Mouse (Mus musculus) lung, postnatal 36 days (tissue): ENCODE results near the gene Dock2.
"Not testable (repeated sequence)": the region's sequence is repeated elsewhere in the genome, so short reads cannot be mapped to it uniquely, and the experiment has no call there.

Source experiments
- DNase-seq: peaks from one replicate; pipeline ENCODE4 v3.0.0; 2022; ENCODE audit warnings: mixed read lengths

Gene Dock2

DNA sequence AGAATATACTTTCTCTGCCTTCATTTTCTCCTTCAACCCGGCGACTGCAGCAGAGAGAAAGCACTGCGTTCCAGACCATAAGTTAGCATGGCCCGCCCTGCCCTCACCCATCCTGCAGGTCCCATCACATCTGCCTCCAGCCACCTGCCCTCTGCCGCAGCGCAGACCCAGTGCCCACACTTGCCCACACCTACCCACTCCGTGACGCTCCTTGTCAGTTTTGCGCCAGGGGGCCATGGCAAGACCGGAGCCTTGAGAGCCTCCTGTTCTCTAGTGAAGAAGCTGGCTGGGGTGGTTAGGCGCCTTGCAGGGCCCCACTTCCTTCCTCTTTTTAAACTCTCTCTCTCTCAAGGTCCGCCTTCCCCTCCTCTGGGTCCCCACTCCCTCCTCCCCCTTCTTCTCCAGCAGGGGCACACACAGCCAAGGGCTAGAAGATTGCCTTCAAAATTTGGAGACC lies at the start of gene Dock2:
Dock2 (minus strand) TSS at position 306 of the 457 bp plus-strand sequence.
- peak; percentile 56 for DNase-seq

DNA sequence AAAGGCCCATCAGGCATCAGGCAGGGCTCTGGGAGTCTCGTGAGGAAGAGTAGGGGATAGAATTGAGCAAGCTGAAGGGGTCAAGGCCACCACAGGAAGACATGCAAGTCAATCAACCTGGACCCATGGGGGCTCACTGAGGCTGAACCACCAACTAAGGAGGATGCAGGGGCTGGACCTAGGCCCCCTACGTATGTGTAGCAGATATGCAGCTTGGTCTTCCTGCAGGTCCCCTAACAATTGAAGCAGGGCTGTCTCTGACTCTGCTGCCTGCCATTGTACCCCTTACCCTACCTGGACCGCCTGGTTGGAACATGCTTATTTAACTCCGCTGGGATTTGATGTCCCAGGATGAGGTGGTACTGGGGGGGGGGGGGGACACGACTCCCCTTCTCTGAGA lies 49.0 kb upstream of the Dock2 start:
- no peak for DNase-seq

DNA sequence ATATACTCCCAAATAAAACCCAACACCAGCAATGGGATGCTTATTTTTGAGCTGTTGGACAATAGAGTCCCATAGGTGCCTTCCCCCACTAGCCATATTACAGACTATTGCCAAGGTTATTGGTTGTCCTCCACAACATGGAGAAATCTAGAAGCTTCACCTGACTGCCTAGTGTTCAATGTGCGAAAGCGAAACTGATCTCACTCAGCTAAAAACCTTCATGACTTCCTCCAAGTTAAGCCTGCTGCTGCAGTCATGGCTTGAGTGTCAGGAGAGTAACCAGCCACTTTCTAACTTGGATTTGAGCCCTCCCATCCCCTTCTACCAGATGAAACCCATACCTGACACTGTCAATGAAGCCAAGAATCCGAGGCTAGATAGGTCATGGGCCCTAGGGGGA lies 44.1 kb upstream of the Dock2 start:
- DNase-seq: no peak

DNA sequence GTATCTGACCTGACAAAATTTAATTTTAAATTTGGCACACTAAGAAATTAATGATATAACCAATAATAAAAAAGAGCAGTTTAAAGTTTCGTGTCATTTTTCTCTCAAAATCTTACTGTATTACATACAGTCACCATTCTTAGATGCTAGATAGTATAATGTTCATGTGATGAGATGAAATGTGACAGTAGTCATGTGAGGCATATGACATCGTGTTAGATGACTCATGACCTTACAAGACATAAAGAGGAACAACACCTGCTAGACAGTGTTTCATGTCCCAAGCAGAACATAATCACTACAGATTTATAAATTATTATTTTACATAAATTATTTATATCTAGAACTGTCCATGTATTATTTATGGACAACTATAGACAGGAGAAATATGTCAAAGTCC lies 43.2 kb upstream of the Dock2 start:
- peak; percentile 10 for DNase-seq

DNA sequence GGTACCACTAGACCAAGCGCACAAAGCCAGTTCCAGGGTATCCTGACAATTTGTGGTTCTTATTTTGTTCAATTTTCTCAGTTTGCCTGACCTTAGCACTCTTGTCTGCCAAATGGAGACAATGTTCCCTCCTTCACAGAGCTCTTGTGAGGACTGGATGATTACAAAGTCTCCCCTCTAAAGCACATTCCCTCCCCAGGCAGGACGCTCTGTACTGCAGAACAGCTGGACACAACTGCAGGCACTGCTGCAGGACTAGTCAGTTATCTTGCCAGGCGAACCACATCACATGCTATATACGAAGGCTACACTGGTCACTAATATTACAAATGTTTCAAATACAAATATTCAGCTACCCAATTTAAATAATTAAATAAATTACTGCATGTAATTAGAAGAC lies 41.1 kb upstream of the Dock2 start:
- DNase-seq: no peak

DNA sequence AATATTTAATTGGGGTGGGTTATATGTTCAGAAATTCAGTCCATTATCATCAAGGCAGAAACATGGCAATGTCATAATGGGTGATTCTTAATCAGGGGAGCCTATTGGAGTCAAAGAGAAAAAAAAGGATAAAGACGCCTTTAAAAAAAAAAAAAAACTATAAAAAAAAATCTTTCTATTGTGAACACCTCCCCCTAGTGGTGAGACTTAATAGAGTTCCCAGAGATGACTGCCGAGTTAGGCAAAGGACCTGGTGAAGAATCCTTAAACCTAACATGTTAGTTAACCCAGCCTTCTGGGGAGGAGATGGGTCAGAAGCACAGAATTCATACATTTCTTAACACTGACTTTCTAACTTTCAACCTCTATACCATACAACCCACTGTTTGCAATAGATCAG lies 31.1 kb upstream of the Dock2 start:
- peak; percentile 34 for DNase-seq

DNA sequence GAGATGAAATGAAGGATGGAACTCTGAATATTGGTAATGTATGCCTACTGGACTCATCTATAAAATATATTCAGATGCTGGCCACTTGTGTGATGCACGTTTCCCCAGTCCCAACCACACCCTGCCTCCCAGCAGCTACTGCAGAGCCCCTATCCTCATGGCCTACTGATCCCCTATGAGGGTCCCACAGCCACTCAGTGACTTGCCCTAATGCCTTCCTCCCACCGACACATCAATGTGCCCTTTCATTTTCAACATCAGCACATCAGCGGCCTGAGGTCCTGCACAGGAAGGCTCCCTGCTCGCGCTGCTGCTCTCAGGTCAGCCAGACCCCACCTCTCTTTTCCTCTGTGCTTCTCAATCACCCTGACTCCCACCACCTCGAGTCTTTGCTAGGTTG lies 30.6 kb upstream of the Dock2 start:
- no peak for DNase-seq

DNA sequence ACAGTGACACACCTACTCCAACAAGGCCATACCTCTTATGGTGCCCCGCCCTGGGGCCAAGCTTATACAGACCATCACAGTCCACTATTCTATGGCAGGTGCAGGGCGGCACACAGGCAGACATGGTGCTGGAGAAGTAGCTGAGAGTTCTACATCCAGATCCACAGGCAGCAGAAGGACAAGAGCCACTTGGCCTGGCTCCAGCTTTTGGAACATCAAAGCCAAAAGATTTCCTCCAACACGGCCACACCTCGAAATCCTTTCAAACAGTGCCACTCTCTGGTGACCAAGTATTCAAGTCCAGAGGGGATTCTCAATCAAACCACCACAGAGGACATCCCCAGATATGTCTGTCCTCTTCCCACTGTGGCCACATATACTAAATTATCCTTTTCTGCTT lies 21.3 kb upstream of the Dock2 start:
- not testable (repeated sequence) for DNase-seq

DNA sequence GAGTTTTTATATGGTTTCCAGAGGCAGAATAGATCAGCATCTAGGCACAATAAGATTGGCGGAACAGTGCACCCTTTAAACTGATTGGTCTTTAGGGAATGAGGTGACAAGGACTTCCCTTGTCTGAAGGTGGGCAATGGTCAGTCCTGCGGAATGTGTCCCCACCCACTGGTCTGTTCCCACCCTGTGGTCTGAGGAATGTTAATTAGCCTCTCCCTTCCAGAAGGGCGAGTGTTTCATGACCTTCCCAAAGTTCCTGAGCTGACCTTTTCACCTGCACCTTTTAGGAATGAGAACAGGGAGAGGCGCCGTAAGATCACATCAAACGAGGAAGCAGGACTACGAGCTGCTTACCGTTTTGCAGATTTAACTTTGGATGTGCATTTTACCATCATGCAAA lies 14.4 kb upstream of the Dock2 start:
- not testable (repeated sequence) for DNase-seq

DNA sequence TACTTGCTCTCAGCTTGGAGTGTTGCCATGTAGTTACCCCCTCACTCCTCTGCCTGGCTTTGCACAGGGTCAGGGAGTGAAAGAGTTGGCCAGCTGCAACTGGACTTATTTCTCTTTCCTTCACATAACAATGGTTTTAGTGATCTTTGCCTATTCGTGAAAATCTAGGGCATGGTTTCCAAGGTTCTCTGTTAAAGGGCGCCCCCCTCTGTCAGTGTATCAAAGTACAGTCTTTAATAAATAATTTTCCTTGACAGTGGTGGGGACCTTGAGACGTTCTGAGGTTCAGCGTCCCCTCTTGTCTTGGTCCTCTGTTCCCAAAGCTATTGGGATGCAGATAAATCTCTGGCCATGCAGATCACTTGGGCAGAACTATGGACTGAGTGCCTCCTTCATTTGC lies 12.4 kb upstream of the Dock2 start:
- DNase-seq: peak; percentile 26

DNA sequence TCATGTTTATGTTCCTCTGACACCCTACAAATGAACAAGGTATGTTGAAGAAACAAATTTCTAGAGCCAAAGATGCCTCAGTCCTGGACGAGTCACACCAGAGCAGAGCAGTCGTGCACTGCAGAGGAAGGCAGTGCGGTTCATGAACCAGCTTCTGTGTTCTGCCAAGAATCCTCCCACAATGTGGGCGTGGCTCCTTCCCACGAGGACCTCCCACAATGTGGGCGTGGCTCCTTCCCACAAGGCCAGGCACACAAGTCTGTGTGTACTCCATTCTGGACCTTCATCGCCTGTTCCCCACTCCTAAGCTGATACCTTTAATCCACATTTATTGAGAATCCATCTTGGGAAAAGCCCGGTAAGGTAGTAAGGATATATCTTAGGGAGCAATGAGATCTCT lies 8.2 kb upstream of the Dock2 start:
- peak; percentile 22 for DNase-seq

DNA sequence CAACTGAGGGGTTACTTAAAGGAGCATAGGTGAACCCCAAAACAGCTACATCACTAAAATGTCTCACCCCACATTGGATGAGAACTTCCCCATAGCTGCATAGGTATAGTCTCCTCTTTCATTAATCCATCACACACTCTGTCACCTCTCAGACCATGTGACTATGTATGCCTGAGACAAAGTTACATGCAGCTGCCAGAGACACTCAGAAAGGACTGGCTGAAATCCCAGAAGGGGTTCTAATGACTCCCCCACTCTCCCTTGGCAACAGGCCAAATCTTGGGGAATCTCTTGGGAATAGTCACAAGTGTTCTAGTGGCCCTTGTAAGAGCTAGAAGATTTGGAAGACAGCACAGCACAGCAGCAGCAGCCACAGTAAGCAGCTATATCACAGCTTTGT lies 1.2 kb upstream of the Dock2 start:
- DNase-seq: no peak

DNA sequence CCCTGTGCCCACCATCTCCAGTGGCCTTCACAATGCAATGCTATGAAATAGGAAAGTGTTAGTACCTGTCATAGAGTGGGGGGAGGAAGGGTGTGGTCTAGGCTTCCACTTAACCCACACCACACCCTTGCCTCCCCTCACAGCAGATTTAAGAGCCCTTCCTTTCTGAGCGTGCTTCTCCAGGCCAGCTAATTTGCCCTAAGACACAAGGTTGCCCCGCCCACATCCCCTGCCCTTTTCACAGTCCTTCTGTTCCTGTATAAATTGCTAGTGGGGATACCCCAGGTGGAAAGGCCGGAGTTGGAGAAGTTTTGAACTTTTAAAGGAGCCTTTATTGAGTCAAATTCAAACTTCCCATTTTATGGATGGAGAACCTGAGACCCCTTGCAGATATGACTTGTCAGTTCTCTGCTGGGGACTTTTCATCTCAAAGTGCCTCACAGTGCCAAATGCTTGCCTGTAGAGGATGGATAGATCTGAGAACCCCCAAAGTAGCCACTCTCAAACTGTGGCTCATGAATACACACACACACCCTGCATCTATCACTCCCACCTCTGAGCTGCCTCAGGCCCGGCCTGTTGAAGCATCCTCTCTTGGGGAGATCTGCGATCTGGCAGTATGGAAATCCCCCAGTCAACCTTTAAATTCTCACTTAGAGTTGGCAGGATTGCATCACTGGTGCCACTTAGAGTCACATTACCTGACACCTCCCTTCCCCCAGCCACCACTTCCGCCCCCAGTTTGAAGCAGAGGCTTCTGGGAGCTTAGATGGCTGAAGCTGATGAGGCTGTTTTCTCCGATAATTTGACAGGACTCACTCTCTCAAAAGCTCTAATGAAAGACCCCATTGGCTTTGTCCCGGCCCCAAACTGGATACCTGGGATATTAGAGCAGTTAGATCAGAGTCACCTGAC lies 919 bp downstream of the Dock2 start:
- DNase-seq: peak; percentile 79

DNA sequence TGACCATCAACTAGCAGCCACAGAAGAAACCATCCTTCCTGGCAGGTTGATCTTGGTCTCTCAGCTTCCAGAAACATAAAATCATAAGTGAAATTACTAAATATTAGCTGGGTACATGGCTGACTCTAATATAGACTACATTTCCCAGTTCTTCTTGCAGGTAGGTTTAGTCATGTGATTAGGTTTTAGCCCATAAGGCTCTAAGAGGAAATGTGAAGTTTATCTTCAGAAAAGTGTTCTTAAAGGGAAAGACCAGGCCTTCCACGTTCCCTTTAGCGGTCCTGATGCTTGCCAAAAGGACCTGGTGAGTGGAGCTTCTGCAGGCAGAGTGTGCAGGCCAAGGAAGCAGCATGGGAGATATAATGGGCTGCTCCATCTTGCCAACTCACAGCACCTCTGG lies 2.9 kb downstream of the Dock2 start:
- no peak for DNase-seq

DNA sequence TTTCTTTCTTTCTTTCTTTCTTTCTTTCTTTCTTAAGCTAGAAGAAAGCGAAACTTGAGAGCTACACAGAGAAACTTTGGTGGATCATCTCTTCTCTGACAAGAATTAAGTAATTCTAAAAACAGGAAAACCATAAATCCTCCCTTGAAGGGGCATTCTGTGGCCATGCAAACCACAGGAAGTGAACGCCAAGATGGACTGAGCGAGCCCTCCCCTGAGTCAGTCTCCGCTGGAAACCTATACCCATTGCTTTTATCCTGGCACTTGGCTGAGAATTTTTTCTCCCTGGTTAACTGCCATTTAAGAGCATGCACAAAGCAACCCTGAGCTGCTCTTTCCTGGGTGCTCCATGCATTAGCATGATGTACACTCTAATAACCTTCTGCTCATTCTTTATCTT lies 3.7 kb downstream of the Dock2 start:
- DNase-seq: no peak

DNA sequence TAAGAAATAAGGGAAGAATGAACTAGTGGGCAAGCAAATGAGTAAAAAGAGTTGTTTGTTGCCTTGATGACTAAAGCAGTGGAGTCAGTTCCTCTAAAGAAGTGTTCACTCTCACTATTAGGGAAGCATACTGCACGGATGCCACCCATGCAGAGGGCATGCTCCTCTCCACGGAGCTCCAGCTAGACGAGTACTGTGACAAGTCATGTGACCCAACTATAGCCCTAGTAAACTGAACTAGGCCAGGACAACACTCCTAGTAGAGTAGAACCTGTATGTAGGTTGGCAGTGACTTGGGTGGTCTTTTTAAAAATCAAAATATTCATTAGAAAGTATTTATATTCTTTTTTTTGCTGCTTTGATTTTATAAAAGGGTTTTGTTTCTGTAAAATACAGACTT lies 5.3 kb downstream of the Dock2 start:
- peak; percentile 34 for DNase-seq

DNA sequence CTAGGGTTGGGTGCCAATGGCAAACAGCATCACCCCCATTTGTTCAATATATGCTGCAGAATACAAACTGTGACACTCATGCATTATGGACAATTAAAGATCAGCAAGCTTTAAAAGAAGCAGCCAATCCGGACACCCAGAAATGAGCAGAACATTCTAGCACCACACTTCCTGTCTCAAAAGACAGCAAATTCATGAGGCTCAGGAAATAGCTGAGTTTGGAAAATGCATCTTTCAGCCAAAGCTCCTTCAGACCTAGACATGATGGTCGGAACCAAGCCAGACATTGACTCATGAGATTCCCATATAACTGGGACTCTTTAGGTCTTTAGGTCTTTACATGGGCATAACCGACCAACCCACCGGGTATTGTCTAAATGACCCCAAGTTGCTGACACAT lies 6.2 kb downstream of the Dock2 start:
- no peak for DNase-seq

DNA sequence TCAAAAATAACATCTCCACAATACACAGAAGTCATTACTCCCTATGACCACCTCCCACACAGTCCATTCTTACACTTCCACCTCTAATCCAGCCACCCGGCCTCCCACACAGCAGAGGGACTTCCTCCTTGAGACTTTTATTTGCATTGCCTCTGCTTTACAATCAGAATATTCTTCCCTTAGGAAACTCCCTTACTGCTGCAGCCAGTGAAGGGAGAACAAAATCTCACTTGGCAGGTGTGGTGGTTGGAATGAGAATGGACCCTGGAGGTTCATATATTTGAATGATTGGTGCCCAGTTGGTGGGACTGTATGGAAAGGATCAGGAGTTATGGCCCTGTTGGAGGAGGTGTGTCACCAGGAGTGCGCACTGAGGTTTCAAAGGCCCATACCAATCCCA lies 7.6 kb downstream of the Dock2 start:
- DNase-seq: peak; percentile 33

DNA sequence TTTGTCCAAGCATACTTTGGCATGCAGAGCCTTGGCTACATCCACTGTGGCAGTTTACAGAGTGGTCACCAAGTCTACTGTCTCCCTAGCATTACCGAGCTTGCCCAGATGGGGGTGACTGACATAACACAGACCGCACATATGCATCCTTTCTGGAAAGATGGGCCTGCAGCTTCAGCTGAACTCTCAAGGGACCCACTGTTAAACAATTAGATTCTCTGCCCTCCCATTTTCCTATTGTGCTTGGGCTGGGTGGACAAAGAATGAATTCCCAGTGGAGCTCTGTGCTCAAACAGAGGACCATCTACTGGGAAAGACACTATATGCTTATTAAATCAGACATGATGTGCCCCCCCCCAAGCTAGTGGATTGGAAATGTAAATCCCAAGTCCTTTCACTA lies 9.1 kb downstream of the Dock2 start:
- no peak for DNase-seq

DNA sequence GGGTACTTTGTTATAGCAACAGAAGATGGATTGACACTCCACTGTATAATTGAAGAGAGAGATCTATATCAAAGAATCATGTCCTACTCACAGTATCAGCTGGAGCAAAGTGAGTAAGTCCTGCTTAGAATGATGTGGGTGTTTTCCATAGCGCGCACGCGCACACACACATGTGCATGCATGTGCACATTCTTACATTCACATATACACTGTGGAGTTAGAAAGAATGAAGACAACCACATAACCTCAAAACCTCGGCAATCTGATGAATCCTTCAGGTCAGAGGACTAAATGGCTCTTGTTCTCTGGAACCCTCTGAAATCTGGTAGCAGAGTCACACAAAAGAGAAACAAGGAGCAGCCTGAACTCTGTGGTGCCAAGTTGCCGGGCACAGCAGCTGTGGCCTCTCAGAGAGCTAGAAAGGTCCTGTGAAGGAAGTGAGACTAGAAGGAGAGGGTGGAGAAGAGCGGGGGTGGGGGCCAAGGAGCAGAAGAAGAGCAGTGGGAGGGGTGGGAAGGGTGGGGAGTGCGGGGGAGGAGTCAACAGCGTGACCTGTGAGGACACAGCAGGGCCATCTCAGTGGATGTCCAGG lies 10.3 kb downstream of the Dock2 start:
- DNase-seq: peak; percentile 46

DNA sequence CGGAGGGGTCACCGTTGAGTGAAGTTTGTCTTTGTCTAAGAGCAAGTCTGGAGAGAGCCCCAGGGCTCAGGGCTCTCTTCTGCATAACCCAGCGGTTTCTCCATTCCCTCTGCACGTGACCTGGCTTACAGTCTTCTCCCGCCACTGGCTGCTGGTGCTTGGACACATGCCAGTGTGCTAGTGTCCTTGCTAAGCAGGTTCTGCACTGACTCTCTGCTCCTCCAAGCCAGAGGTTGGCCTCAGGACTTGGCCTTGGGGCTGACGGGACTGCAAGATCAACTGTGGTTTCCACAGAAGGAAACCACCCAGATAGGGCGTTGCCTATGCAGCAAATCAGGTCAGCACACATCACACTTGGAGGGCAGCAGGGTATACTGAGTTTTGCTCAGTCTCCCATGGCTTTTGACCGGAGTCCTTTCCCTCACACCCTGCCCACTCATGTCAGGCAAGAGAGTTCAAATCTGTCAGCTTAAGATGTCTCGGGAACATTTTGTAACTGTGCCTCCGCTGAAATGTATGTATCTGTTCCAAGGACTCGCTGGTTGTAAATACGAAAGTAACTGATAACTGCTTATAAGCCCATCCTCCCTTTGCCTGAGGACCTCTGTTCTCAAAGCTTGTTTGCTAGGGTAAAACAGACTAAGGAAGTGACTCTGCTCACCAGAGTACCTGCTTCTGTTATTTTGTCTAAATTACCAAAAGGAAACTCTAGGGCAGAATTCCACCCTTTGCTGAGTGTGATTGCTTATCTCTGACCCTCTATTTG lies 12.3 kb downstream of the Dock2 start:
- peak; percentile 73 for DNase-seq

DNA sequence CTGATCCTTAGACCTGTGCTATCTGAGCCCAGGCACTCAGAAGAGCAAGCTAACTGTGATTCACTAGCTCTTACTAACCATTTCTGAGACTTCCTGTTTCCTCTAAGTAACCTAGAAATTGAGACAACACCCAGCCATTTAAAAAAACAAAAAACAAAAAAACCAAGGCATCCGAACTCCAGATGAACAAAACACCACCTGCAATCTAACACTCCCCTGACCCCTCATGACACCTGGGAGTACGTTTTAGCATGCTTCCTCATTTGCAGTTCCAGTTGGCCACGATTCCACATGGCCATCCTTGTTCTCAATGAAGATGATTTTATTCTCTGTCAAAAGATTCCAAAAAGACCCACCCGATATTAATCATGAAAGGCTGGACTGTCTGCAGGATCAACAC lies 13.0 kb downstream of the Dock2 start:
- no peak for DNase-seq

DNA sequence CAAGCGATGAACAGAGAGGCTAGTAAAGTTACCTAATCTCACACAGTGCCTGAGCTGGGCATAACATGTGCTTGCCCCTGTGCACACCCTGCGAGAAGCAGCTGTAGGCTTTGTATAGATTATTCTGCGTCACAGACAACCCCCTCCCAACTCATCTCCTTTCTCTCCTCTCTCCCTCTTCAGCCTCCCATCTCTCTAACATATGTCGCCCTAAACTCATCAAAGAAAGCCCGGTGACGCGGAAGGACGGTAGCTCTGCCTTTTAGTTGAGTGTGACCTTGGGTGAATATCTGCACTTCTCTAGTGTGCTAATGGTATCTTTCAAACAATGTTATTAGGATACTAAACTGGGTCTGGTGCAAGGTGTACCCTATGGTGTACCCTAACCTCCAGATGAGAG lies 13.7 kb downstream of the Dock2 start:
- DNase-seq: no peak

DNA sequence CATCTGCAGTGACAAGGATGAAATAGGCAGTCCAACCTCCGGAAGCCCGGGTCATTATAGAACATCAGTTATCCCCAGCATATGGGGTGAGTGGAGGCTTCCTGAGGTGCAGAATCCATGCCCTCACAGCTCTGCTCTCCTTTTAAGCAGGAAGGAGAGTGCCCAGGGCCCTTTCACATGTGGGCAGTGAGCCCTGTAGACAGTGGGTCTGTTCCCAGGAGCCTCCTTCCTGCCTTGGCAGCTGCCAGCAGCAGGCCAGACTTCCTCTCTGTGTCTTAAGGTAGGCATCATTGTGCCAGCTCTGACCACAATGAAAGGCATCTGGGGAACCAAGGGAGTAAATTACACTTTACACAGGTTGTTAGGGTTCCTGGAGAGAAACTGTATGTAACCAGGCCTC lies 14.3 kb downstream of the Dock2 start:
- DNase-seq: no peak
